Comparison of ENCODE assay signal across 8 mouse cellular contexts in the genomic region with DNA sequence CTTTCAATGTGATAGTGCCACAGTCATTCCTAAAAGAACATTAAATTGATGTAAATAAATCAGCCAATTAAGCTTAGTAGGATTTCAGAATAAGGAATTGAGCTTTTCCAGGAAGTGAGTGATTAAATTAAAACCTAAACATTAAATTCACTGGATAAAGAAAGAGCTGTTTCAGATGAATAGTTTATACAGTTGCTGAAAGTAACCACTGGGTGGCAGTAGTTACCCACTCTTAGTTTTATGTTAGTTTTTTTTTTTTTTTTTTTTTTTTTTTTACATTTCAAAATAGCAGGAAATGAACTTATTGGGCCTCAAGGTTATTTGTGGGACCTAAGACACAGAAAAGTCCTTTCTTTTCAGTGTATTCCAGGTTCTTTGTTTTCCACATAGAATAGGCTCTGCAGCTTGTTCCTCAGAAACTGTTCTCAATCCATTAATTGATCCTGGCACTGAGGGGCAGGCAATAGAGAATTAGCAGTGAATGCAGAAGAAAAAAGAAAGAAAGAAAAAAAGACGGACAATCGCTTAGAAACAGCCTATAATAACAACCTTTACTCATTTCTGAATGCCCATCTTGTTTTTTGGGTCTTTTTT.
DNase-seq lines count a peak whose midpoint lies in the region; ATAC-seq and TF ChIP-seq lines count a peak whose summit lies in the region.

No protein-coding gene starts in this region.

- H3K9me3 ChIP-seq in embryonic facial prominence, embryonic 11.5 days (replicated peaks; ENCODE audit: control insufficient read depth, low read length) = no peaks in the 10 kb centered on the region
- H3K9me3 ChIP-seq in embryonic facial prominence, embryonic 10.5 days = no peaks in the 10 kb centered on the region
- no peaks in the 10 kb centered on the region for H3K9me3 ChIP-seq in limb, embryonic 14.5 days (ENCODE audit: control insufficient read depth, low read length)
- H3K9me3 ChIP-seq in limb, embryonic 10.5 days (replicated peaks) = no peaks in the 10 kb centered on the region

- H3K36me3 ChIP-seq in embryonic facial prominence, embryonic 11.5 days (replicated peaks; ENCODE audit: control insufficient read depth, insufficient read depth, low read depth, low read length) = no peaks in the 10 kb centered on the region
- no peaks in the 10 kb centered on the region for H3K36me3 ChIP-seq in embryonic facial prominence, embryonic 10.5 days (replicated peaks)
- H3K36me3 ChIP-seq in limb, embryonic 14.5 days (ENCODE audit: control insufficient read depth, insufficient read depth, low read length) = no peaks in the 10 kb centered on the region
- no peaks in the 10 kb centered on the region for H3K36me3 ChIP-seq in limb, embryonic 10.5 days

- H3K27me3 ChIP-seq in embryonic facial prominence, embryonic 11.5 days (ENCODE audit: control insufficient read depth, insufficient read depth, low read length) = no peaks in the 10 kb centered on the region
- H3K27me3 ChIP-seq in embryonic facial prominence, embryonic 10.5 days (replicated peaks; ENCODE audit: low read depth, poor library complexity, severe bottlenecking) = no peaks in the 10 kb centered on the region
- no peaks in the 10 kb centered on the region for H3K27me3 ChIP-seq in limb, embryonic 14.5 days (ENCODE audit: control insufficient read depth, insufficient read depth, low read length)
- no peaks in the 10 kb centered on the region for H3K27me3 ChIP-seq in limb, embryonic 10.5 days (ENCODE audit: low read depth, poor library complexity, severe bottlenecking)

- H3K4me2 ChIP-seq in embryonic facial prominence, embryonic 11.5 days (ENCODE audit: low read depth, low read length) = no peak overlapping the region
- no peak overlapping the region for H3K4me2 ChIP-seq in limb, embryonic 14.5 days (replicated peaks; ENCODE audit: low read depth, low read length, severe bottlenecking)

- no peak overlapping the region for H3K4me3 ChIP-seq in embryonic facial prominence, embryonic 11.5 days (ENCODE audit: low read depth, low read length)
- H3K4me3 ChIP-seq in embryonic facial prominence, embryonic 10.5 days = no peak overlapping the region
- no peak overlapping the region for H3K4me3 ChIP-seq in limb, embryonic 14.5 days (replicated peaks; ENCODE audit: low read length)
- H3K4me3 ChIP-seq in limb, embryonic 10.5 days = no peak overlapping the region

- no peak overlapping the region for H3K9ac ChIP-seq in embryonic facial prominence, embryonic 11.5 days (replicated peaks; ENCODE audit: low read length)
- no peak overlapping the region for H3K9ac ChIP-seq in limb, embryonic 14.5 days (ENCODE audit: low read depth, low read length, severe bottlenecking)

- peak; percentile 60 for DNase-seq in embryonic facial prominence, embryonic 11.5 days (ENCODE audit: low spot score)
- DNase-seq in embryonic facial prominence, embryonic 10.5 days (ENCODE audit: low spot score) = no peak
- peak; percentile 57 for DNase-seq in limb, embryonic 14.5 days (ENCODE audit: low spot score)
- DNase-seq in limb, embryonic 10.5 days (ENCODE audit: low spot score) = no peak
- peak; percentile 1 for DNase-seq in MEL-GATA-1-ER (ENCODE audit: extremely low read depth, low read depth)
- peak; percentile 14 for DNase-seq in forelimb bud, embryonic 11.5 days (ENCODE audit: low read depth, low spot score)
- DNase-seq in yolk sac, embryonic 10.5 days (ENCODE audit: low spot score) = no peak
- DNase-seq in thymus, adult 18-20 months = no peak

- H3K4me1 ChIP-seq in embryonic facial prominence, embryonic 11.5 days (ENCODE audit: control insufficient read depth, insufficient read depth, low read length) = no peaks in the 10 kb centered on the region
- no peaks in the 10 kb centered on the region for H3K4me1 ChIP-seq in embryonic facial prominence, embryonic 10.5 days
- H3K4me1 ChIP-seq in limb, embryonic 14.5 days (ENCODE audit: control insufficient read depth, insufficient read depth, low read length) = no peaks in the 10 kb centered on the region
- no peaks in the 10 kb centered on the region for H3K4me1 ChIP-seq in limb, embryonic 10.5 days

- no peak for ATAC-seq in embryonic facial prominence, embryonic 11.5 days (replicated peaks; ENCODE audit: insufficient number of reproducible peaks, low FRiP score, low TSS enrichment, low read depth)
- no peak for ATAC-seq in limb, embryonic 14.5 days (ENCODE audit: low FRiP score, low read depth)

- no peak for TF ChIP-seq POLR2A in limb, embryonic 14.5 days (IDR thresholded peaks at IDR 0.05; ENCODE audit: borderline replicate concordance, extremely low read depth, insufficient read depth, insufficient read length)

- no peak overlapping the region for H3K27ac ChIP-seq in embryonic facial prominence, embryonic 11.5 days (replicated peaks; ENCODE audit: low read depth, low read length)
- H3K27ac ChIP-seq in embryonic facial prominence, embryonic 10.5 days (replicated peaks) = no peak overlapping the region
- no peak overlapping the region for H3K27ac ChIP-seq in limb, embryonic 14.5 days (replicated peaks; ENCODE audit: low read depth, low read length)
- no peak overlapping the region for H3K27ac ChIP-seq in limb, embryonic 10.5 days

- 28% methylated on average over 2 of the region's 2 CpGs for WGBS in embryonic facial prominence, embryonic 11.5 days
- WGBS in embryonic facial prominence, embryonic 10.5 days = 45% methylated on average over 2 of the region's 2 CpGs
- 53% methylated on average over 2 of the region's 2 CpGs for WGBS in limb, embryonic 14.5 days
- 65% methylated on average over 2 of the region's 2 CpGs for WGBS in limb, embryonic 10.5 days

Comparison
In these comparisons a context has a peak if more than half of its experiments do, and no peak if none do; other contexts are left out.
1. DNase-seq: peak in embryonic facial prominence, embryonic 11.5 days (single experiment), limb, embryonic 14.5 days (single experiment), MEL-GATA-1-ER (single experiment) and forelimb bud, embryonic 11.5 days (single experiment); none in embryonic facial prominence, embryonic 10.5 days (single experiment), limb, embryonic 10.5 days (single experiment), yolk sac, embryonic 10.5 days (single experiment) and thymus, adult 18-20 months (0 of 2).